Mouse (Mus musculus) midbrain, embryonic 14.5 days (tissue): Measurements from ENCODE around the gene Nim1k. TPM values are rescaled to one million over a fixed set of nuclear protein-coding genes. Genes with fewer than 3 reads are reported as not detected.
"Not testable (repeated sequence)": the region's sequence is repeated elsewhere in the genome, so short reads cannot be mapped to it uniquely, and the experiment has no call there.

Experiments used
- ATAC-seq: fragments of 200-750 bp; cut with Nextera tagmentation; 2 replicates; pipeline ENCODE4 v1.8.0; 2017; ENCODE audit warnings: moderate number of reproducible peaks, moderate library complexity; ENCODE audit not compliant: low FRiP score, low TSS enrichment
- DNase-seq: peaks from one replicate; pipeline ENCODE4 v3.0.0-alpha.2; 2015
- H3K27ac ChIP-seq: fragments of 300-500 bp; sonication (generic); replicated peaks from 2 replicates; pipeline ENCODE4 v1.5.1; 2014; ENCODE audit warnings: mild to moderate bottlenecking, low read depth, low read length, moderate library complexity
- H3K27me3 ChIP-seq: fragments of 300-500 bp; sonication (generic); 2 replicates; pipeline ENCODE4 v1.6.1; 2014; ENCODE audit warnings: low read length, control low read depth, mixed read lengths; ENCODE audit not compliant: control insufficient read depth, insufficient read depth
- H3K36me3 ChIP-seq: fragments of 300-500 bp; sonication (generic); 2 replicates; pipeline ENCODE4 v1.6.1; 2014; ENCODE audit warnings: low read length, control low read depth; ENCODE audit not compliant: control insufficient read depth, insufficient read depth
- H3K4me1 ChIP-seq: fragments of 300-500 bp; sonication (generic); 2 replicates; pipeline ENCODE4 v1.6.1; 2014; ENCODE audit warnings: mild to moderate bottlenecking, antibody characterized with exemption, low read length, control low read depth; ENCODE audit not compliant: control insufficient read depth, insufficient read depth
- H3K4me2 ChIP-seq: fragments of 300-500 bp; sonication (generic); 2 replicates; pipeline ENCODE4 v1.6.1; 2014; ENCODE audit warnings: mild to moderate bottlenecking, low read length, moderate library complexity
- H3K4me3 ChIP-seq: fragments of 300-500 bp; sonication (generic); replicated peaks from 2 replicates; pipeline ENCODE4 v1.5.1; 2014; ENCODE audit warnings: low read depth, low read length
- H3K9ac ChIP-seq: fragments of 300-500 bp; sonication (generic); replicated peaks from 2 replicates; pipeline ENCODE4 v1.6.1; 2014; ENCODE audit warnings: mild to moderate bottlenecking, low read length, moderate library complexity
- H3K9me3 ChIP-seq: fragments of 300-500 bp; sonication (generic); 2 replicates; pipeline ENCODE4 v1.6.1; 2016; ENCODE audit warnings: low read length, control low read depth, mixed read lengths; ENCODE audit not compliant: control insufficient read depth
- WGBS: fragments of 180-500 bp; shearing (Covaris S2); extraction: QIAGEN DNeasy Blood & Tissue Kit; methylation state at CpG from one replicate; pipeline ENCODE4 v1.1.7; 2014; 5-methylcytosine and 5-hydroxymethylcytosine counted together
- polyA plus RNA-seq: library from polyadenylated mRNA; unstranded; fragments of >200 nt; fragmentation: Nextera tagmentation; extraction: Ambion mirVana; gene quantifications from 2 replicates; pipeline ENCODE4 v1.2.1, GENCODE M21; 2014

Gene Nim1k
- polyA plus RNA-seq, 1 experiment from 2014 or later: 3.8 TPM

DNA sequence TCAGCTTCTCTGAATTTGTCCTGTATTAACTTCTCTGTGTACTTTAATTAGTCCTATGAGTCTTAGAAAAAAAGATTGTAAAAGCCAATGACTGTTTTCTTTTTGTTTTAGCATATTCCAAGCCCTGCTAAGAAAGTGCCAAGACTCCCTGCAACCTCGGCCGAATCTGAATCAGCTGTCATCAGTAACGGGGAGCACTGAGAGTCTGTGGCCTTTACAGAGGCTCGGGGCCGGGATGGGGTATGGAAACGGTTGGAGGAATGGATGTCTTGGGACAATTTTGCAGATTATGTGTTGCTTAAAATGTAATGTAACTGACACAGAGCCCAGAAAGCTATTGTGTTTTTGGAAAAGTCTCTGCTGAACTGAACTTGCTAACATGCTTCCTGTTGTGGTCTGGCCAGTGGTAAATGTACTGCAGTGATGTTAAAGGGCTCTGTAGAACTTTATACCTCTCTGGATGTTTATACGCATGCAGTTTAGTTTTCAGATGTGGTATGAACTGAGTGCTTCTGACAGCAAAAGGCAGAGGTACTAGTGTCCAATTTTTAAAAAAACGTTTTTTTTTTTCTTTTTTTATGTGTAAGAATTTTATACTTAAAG lies 49.3 kb downstream of the Nim1k start:
- not testable (repeated sequence) for H3K27ac ChIP-seq, H3K4me3 ChIP-seq, H3K4me1 ChIP-seq, H3K27me3 ChIP-seq, ATAC-seq, H3K9me3 ChIP-seq, H3K9ac ChIP-seq, H3K4me2 ChIP-seq, DNase-seq
- H3K36me3 ChIP-seq: peaks cover 91% of the 10 kb centered on the region
- WGBS: 86% methylated on average over 7 of the region's 8 CpGs

DNA sequence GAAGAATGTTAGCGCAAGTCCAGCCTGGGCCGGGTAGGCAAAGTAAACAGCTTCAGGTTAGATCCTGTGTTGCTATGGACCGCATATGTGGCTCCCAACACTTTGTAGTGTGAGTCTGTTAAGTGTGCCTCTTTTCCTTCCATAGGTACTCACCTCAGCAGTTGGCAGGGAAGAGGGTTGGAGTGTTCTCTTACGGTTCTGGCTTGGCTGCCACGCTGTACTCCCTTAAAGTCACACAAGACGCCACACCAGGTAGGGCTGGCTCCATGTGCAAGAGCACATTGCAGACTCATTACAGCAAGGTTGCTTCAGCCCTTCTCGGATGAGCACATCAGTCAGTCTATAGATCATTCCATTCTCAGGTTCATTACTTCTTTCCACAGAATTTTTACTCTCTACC lies 51.4 kb downstream of the Nim1k start:
- no peak overlapping the region for H3K4me3 ChIP-seq
- no peak overlapping the region for H3K27ac ChIP-seq
- peaks cover 90% of the 10 kb centered on the region for H3K36me3 ChIP-seq
- H3K9me3 ChIP-seq: no peaks in the 10 kb centered on the region
- WGBS: 92% methylated on average over 7 of the region's 7 CpGs
- no peak overlapping the region for H3K9ac ChIP-seq
- no peaks in the 10 kb centered on the region for H3K27me3 ChIP-seq
- no peak for ATAC-seq
- H3K4me2 ChIP-seq: no peak overlapping the region
- no peak for DNase-seq
- no peaks in the 10 kb centered on the region for H3K4me1 ChIP-seq

DNA sequence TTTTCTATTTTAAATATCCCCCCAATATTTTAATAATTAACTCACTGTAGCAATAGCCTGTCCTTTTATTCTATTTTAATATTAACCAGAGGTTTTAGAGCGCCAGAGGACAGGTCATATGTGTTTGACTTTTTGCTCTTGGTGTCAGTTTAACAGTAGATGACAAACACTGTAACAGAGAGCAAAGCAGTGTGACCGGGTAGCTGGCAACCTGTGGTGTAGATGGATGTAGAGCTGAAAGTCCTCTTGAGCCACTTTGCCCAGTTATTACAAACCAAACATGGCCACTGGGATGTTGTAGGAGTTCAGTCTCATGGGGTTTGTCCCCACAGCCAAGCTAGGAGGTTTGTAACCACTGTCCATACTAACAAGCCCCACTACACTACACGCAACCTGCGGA lies 57.2 kb downstream of the Nim1k start:
- DNase-seq (no peak), ATAC-seq (no peak)
- peaks cover 24% of the 10 kb centered on the region for H3K4me1 ChIP-seq
- no peak overlapping the region for H3K4me3 ChIP-seq
- 91% methylated on average over 4 of the region's 4 CpGs for WGBS
- no peak overlapping the region for H3K27ac ChIP-seq
- no peak overlapping the region for H3K4me2 ChIP-seq
- peaks cover 57% of the 10 kb centered on the region for H3K36me3 ChIP-seq
- no peaks in the 10 kb centered on the region for H3K9me3 ChIP-seq
- no peaks in the 10 kb centered on the region for H3K27me3 ChIP-seq
- no peak overlapping the region for H3K9ac ChIP-seq

- DNase-seq (no peak), ATAC-seq (no peak)
- no peaks in the 10 kb centered on the region for H3K9me3 ChIP-seq
- H3K4me1 ChIP-seq: peaks cover 37% of the 10 kb centered on the region
- H3K4me3 ChIP-seq: no peak overlapping the region
- H3K4me2 ChIP-seq: no peak overlapping the region
- peaks cover 39% of the 10 kb centered on the region for H3K36me3 ChIP-seq
- WGBS: 68% methylated on average over 1 of the region's 1 CpGs
- no peak overlapping the region for H3K27ac ChIP-seq
- H3K27me3 ChIP-seq: no peaks in the 10 kb centered on the region
- no peak overlapping the region for H3K9ac ChIP-seq
These were observed 59.2 kb downstream of the Nim1k start for GRCm38 (mm10) chr13:119696496-119696895.

DNA sequence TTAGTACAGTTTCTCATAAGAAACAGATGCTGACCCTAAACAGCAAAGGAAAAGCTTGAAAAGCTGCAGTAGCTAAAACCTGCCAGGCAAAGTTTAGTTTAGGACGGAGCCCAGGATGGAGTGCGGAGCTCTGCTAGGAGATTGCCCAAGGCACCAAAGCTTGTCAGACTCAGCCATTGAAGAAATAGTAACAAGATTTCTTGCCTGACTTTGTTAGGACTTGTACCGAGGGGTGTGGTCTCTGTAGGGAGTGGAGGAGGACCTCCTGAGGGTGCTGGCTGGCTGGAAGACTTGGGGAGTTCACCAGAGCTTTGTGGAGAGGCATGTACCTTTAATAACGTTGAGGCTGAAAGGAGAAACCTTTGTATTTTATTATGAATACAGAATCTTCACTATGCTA lies 60.0 kb downstream of the Nim1k start:
- 63% methylated on average over 4 of the region's 4 CpGs for WGBS
- Histone ChIP-seq H3K4me2 (peak overlapping the region; percentile 30), H3K4me3 (0 out of 2 replicates have a peak overlapping the region, but pooled peaks have one; percentile 1), H3K36me3 (peaks cover 31% of the 10 kb centered on the region), H3K27ac (no peak overlapping the region), H3K4me1 (peaks cover 41% of the 10 kb centered on the region), H3K9me3 (no peaks in the 10 kb centered on the region), H3K27me3 (no peaks in the 10 kb centered on the region), H3K9ac (peak overlapping the region; percentile 16; the same call in 1 of the 2 replicates)
- DNase-seq: no peak
- ATAC-seq: no peak

- Histone ChIP-seq H3K36me3 (peaks cover 12% of the 10 kb centered on the region; the same call in 1 of the 2 replicates), H3K9ac (peak overlapping the region; percentile 95; the same call in 1 of the 2 replicates), H3K4me2 (peak overlapping the region; percentile 81), H3K4me3 (peak overlapping the region; percentile 96), H3K4me1 (peaks cover 48% of the 10 kb centered on the region)
- not testable (repeated sequence) for H3K27ac ChIP-seq, H3K9me3 ChIP-seq, DNase-seq, H3K27me3 ChIP-seq, ATAC-seq
- WGBS: 67% methylated on average over 3 of the region's 3 CpGs
These were observed 63.7 kb downstream of the Nim1k start for GRCm38 (mm10) chr13:119691958-119692357.

GRCm38 (mm10) chr13:119690876-119691620 lies 64.6 kb downstream of the Nim1k start:
- DNase-seq (peak; percentile 55), ATAC-seq (no peak)
- peak overlapping the region; percentile 81 for H3K4me2 ChIP-seq
- H3K9ac ChIP-seq: peak overlapping the region; percentile 95
- peak overlapping the region; percentile 98 for H3K27ac ChIP-seq
- H3K9me3 ChIP-seq: no peaks in the 10 kb centered on the region
- H3K4me3 ChIP-seq: peak overlapping the region; percentile 96
- peaks cover 45% of the 10 kb centered on the region for H3K4me1 ChIP-seq
- H3K36me3 ChIP-seq: 0 out of 2 replicates have a peak, but pooled peaks cover 12% of the 10 kb centered on the region
- 3% methylated on average over 7 of the region's 7 CpGs for WGBS
- no peaks in the 10 kb centered on the region for H3K27me3 ChIP-seq

DNA sequence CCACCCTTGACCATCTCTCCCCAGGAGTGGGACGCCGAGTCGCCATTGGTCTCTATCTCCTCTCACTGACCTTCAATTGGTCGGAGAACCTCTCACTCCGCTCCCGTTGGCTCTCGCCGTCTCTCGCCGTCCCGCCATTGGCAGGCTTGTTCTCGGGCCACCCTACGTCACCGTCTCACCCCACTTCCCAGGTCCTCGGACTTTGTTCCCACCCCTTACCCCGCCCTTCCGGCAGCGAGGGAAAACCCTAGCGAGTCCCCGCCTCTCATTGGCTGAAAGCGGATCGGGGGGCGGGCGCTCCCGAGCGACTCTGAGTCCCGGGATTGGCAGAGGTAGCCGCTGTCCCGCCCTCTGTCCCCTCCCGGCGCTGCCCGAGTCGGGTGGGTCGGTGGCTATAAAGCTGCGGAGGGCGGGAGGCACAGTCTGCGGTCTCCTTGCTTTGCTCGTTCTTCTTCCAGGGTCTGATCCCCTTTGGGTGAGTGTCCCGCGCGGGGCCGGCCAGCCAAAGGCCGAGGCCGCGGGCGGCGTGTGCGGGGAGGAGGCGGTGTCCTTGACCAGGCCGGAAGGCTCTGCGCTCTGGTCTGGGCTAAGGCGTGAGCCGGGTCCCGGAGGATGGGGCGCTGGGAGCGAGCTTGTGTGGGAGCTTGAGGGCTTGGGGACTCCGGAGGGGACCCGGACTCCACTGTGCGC lies 65.5 kb downstream of the Nim1k start, which contains the start of gene Hmgcs1:
Hmgcs1 (plus strand) TSS at position 341 of the 690 bp plus-strand sequence.
- H3K36me3 ChIP-seq: 0 out of 2 replicates have a peak, but pooled peaks cover 8% of the 10 kb centered on the region
- peak within 1 kb of the TSS; percentile 98 for H3K27ac ChIP-seq
- peaks cover 40% of the 10 kb centered on the region for H3K4me1 ChIP-seq
- H3K9ac ChIP-seq: peak within 1 kb of the TSS; percentile 95
- WGBS: under 1% methylated on average over 59 of the region's 59 CpGs
- no peaks in the 10 kb centered on the region for H3K27me3 ChIP-seq
- no peaks in the 10 kb centered on the region for H3K9me3 ChIP-seq
- DNase-seq (peak; percentile 100), ATAC-seq (peak; percentile 99)
- peak within 1 kb of the TSS; percentile 96 for H3K4me3 ChIP-seq
- peak within 1 kb of the TSS; percentile 81 for H3K4me2 ChIP-seq
